Mouse (Mus musculus): ENCODE results near the gene Msi2.

The Msi2 gene

GRCm38 (mm10) chr11:88718050-88718765 lies at the start of gene Msi2:
Gene Msi2 (minus strand): TSS chr11:88718513.
- peak; percentile 79 to 89 for DNase-seq (ENCODE audit: low spot score in 2 of 2)

GRCm38 (mm10) chr11:88765635-88766034 lies 47.3 kb upstream of the Msi2 start:
- DNase-seq (ENCODE audit: low spot score in 2 of 2): no peak

GRCm38 (mm10) chr11:88763371-88763770 lies 45.1 kb upstream of the Msi2 start:
- no peak for DNase-seq (ENCODE audit: low spot score in 2 of 2)

GRCm38 (mm10) chr11:88759501-88759900 lies 41.2 kb upstream of the Msi2 start:
- DNase-seq (ENCODE audit: low spot score in 2 of 2): peak in 1 of 2 experiments; percentile 22

DNA sequence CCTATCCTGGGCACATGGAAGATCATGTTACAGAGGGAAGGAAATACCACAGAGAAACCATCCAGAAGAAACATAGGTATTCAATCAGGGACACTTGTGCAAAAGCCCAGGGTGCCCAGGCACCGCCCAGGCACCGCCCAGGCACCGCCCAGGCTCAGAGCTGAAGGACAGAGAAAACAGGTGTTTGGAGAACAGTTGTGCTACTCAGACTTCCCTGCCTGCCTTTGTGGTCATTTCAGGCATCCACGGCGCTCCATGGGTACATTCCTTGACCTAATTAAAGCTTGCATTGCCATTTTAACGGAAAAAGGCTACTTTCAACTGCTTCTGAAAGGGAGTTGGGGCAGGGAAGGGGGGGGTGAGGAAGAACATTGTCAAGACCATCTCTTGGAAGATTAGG lies 40.1 kb upstream of the Msi2 start:
- no peak for DNase-seq (ENCODE audit: low spot score in 2 of 2)

GRCm38 (mm10) chr11:88745306-88745705 lies 27.0 kb upstream of the Msi2 start:
- no peak for DNase-seq (ENCODE audit: low spot score in 2 of 2)

DNA sequence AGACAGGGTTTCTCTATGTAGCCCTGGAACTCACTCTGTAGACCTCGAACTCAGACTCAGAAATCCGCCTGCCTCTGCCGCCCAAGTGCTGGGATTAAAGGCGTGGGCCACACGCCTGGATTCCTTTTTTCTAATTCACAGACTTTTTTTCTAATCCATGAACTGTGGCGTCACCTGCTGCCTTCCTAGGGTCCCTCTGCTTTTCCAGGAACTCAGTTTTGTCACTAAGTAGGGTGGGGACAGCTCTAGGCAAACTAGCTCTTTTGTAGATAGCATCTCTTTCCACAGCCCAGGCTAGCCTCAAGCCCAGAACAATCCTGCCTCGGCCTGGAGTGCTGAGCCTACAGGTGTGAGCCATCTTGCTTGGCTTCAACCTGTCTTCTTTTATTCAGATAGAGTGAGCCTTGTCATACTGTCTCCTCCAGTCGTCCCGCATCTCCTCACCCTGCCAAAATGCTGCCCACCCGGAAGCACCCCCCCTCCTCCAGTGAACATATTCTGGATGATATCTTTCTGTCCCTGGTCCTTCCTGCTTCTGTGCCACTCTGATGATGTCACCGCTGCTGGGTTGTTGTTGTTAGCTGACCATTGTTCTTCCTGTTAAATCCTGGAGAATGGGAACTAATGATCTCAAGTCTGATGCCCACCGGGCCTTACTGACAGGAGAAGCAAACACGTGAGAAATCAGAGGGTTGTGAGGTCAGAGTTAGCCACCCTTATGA lies 21.4 kb upstream of the Msi2 start:
- DNase-seq (ENCODE audit: low spot score in 2 of 2): no peak

- no peak for DNase-seq (ENCODE audit: low spot score in 2 of 2)
Measured at GRCm38 (mm10) chr11:88729363-88729762, 11.1 kb upstream of the Msi2 start.

GRCm38 (mm10) chr11:88728508-88728890 lies 10.2 kb upstream of the Msi2 start:
- peak; percentile 66 to 85 for DNase-seq (ENCODE audit: low spot score in 2 of 2)

GRCm38 (mm10) chr11:88727768-88728507 lies 9.6 kb upstream of the Msi2 start:
- no peak for DNase-seq (ENCODE audit: low spot score in 2 of 2)

DNA sequence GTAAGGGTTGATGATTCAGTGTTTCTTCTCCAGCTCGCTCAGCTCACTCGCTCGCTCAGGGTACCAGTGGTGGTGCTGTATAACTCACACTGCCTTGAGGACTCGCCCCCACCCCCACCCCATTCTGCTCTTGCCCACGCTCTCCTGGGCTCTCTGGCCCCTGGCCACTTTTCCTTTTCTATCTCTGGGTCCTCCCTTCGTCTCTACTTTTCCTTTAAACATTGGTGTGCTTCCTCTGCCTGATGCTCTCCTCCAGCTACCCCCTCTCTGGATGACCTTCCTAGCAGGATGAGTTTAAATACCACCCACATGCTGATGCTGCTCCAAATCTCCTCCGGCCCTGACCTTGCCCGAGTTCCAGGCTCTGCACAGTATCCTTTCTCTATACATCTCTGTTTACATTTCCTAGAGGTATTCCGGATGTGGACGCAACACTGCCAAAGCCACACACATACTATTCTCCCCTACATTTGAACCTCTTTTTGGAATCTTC lies 2.9 kb upstream of the Msi2 start:
- no peak for DNase-seq (ENCODE audit: low spot score in 2 of 2)

GRCm38 (mm10) chr11:88720261-88721143 lies 2.2 kb upstream of the Msi2 start:
- DNase-seq (ENCODE audit: low spot score in 2 of 2): no peak

- DNase-seq (ENCODE audit: low spot score in 2 of 2): no peak
Measured at GRCm38 (mm10) chr11:88719601-88720000, 1.3 kb upstream of the Msi2 start.

GRCm38 (mm10) chr11:88718766-88719595 lies 668 bp upstream of the Msi2 start:
- DNase-seq (ENCODE audit: low spot score in 2 of 2): no peak

GRCm38 (mm10) chr11:88717644-88718049 lies 666 bp downstream of the Msi2 start:
- no peak for DNase-seq (ENCODE audit: low spot score in 2 of 2)

GRCm38 (mm10) chr11:88717016-88717643 lies 1.2 kb downstream of the Msi2 start:
- DNase-seq (ENCODE audit: low spot score in 2 of 2): no peak

GRCm38 (mm10) chr11:88716061-88716994 lies 2.0 kb downstream of the Msi2 start:
- peak in 1 of 2 experiments; percentile 38 for DNase-seq (ENCODE audit: low spot score in 2 of 2)

GRCm38 (mm10) chr11:88715299-88715698 lies 3.0 kb downstream of the Msi2 start:
- no peak for DNase-seq (ENCODE audit: low spot score in 2 of 2)

- DNase-seq (ENCODE audit: low spot score in 2 of 2): no peak
Measured at GRCm38 (mm10) chr11:88714127-88714526, 4.2 kb downstream of the Msi2 start.
